Mouse (Mus musculus) liver, embryonic 12.5 days (tissue): ENCODE data around the gene Hdac9. TPM values are rescaled to one million over a fixed set of nuclear protein-coding genes. Genes with fewer than 3 reads are reported as not detected.

Experiments used
- ATAC-seq: fragments of 200-750 bp; cut with Nextera tagmentation; 2 replicates; pipeline ENCODE4 v1.8.0; 2017; ENCODE audit warnings: moderate number of reproducible peaks, mild to moderate bottlenecking, moderate library complexity
- H3K27ac ChIP-seq: fragments of 300-500 bp; sonication (generic); 2 replicates; pipeline ENCODE4 v1.5.1; 2016; ENCODE audit warnings: mild to moderate bottlenecking
- H3K27me3 ChIP-seq: fragments of 300-500 bp; sonication (generic); replicated peaks from 2 replicates; pipeline ENCODE4 v1.6.1; 2016; ENCODE audit warnings: mild to moderate bottlenecking, moderate library complexity
- H3K36me3 ChIP-seq: fragments of 300-500 bp; sonication (generic); 2 replicates; pipeline ENCODE4 v1.6.1; 2016; ENCODE audit warnings: mild to moderate bottlenecking, moderate library complexity
- H3K4me1 ChIP-seq: fragments of 300-500 bp; sonication (generic); 2 replicates; pipeline ENCODE4 v1.6.1; 2016
- H3K4me2 ChIP-seq: fragments of 300-500 bp; sonication (generic); 2 replicates; pipeline ENCODE4 v1.6.1; 2016; ENCODE audit warnings: mild to moderate bottlenecking, moderate library complexity
- H3K4me3 ChIP-seq: fragments of 300-500 bp; sonication (generic); 2 replicates; pipeline ENCODE4 v1.5.1; 2016; ENCODE audit warnings: mild to moderate bottlenecking, moderate library complexity
- H3K9ac ChIP-seq: fragments of 300-500 bp; sonication (generic); 2 replicates; pipeline ENCODE4 v1.6.1; 2016; ENCODE audit warnings: mild to moderate bottlenecking, moderate library complexity
- H3K9me3 ChIP-seq: fragments of 300-500 bp; sonication (generic); replicated peaks from 2 replicates; pipeline ENCODE4 v1.6.1; 2016; ENCODE audit warnings: mild to moderate bottlenecking, moderate library complexity
- WGBS: fragments of 180-500 bp; shearing (Covaris S2); methylation state at CpG from one replicate; pipeline ENCODE4 v1.1.7; 2016; ENCODE audit not compliant: insufficient replicate concordance; 5-methylcytosine and 5-hydroxymethylcytosine counted together
- polyA plus RNA-seq: library from polyadenylated mRNA; unstranded; fragments of >200 nt; fragmentation: Nextera tagmentation; extraction: Ambion mirVana; gene quantifications from 2 replicates; pipeline ENCODE4 v1.2.1, GENCODE M21; 2016

Gene Hdac9
- polyA plus RNA-seq, 1 experiment from 2014 or later, result 1.5 TPM

- Histone ChIP-seq H3K27me3 (no peaks in the 10 kb centered on the region), H3K4me1 (no peaks in the 10 kb centered on the region), H3K36me3 (no peaks in the 10 kb centered on the region), H3K4me2 (no peak overlapping the region), H3K9ac (no peak overlapping the region), H3K4me3 (no peak overlapping the region), H3K9me3 (no peaks in the 10 kb centered on the region), H3K27ac (no peak overlapping the region)
- no peak for ATAC-seq
Observed at GRCm38 (mm10) chr12:34284888-34285287, 632.0 kb downstream of the Hdac9 start.

GRCm38 (mm10) chr12:34284396-34284795 lies 632.5 kb downstream of the Hdac9 start:
- no peaks in the 10 kb centered on the region for H3K36me3 ChIP-seq
- 71% methylated on average over 3 of the region's 3 CpGs for WGBS
- no peak overlapping the region for H3K4me3 ChIP-seq
- H3K4me2 ChIP-seq, result no peak overlapping the region
- H3K9me3 ChIP-seq, result no peaks in the 10 kb centered on the region
- no peaks in the 10 kb centered on the region for H3K4me1 ChIP-seq
- H3K27ac ChIP-seq, result no peak overlapping the region
- no peak overlapping the region for H3K9ac ChIP-seq
- ATAC-seq, result no peak
- H3K27me3 ChIP-seq, result no peaks in the 10 kb centered on the region

- H3K4me1 ChIP-seq, result no peaks in the 10 kb centered on the region
- no peak overlapping the region for H3K9ac ChIP-seq
- 75% methylated on average over 12 of the region's 12 CpGs for WGBS
- no peak overlapping the region for H3K4me2 ChIP-seq
- no peaks in the 10 kb centered on the region for H3K27me3 ChIP-seq
- H3K36me3 ChIP-seq, result no peaks in the 10 kb centered on the region
- no peak overlapping the region for H3K4me3 ChIP-seq
- no peaks in the 10 kb centered on the region for H3K9me3 ChIP-seq
- ATAC-seq, result no peak
- no peak overlapping the region for H3K27ac ChIP-seq
Observed at GRCm38 (mm10) chr12:34278822-34279221, 638.1 kb downstream of the Hdac9 start.

- H3K9me3 ChIP-seq, result no peaks in the 10 kb centered on the region
- H3K27ac ChIP-seq, result no peak overlapping the region
- no peaks in the 10 kb centered on the region for H3K27me3 ChIP-seq
- no peak overlapping the region for H3K4me3 ChIP-seq
- 47% methylated on average over 1 of the region's 1 CpGs for WGBS
- H3K9ac ChIP-seq, result no peak overlapping the region
- no peak overlapping the region for H3K4me2 ChIP-seq
- ATAC-seq, result no peak
- no peaks in the 10 kb centered on the region for H3K4me1 ChIP-seq
- H3K36me3 ChIP-seq, result no peaks in the 10 kb centered on the region
Observed at GRCm38 (mm10) chr12:34273816-34274215, 643.1 kb downstream of the Hdac9 start.

GRCm38 (mm10) chr12:34270096-34270495 lies 646.8 kb downstream of the Hdac9 start:
- Histone ChIP-seq H3K9me3 (no peaks in the 10 kb centered on the region), H3K4me2 (no peak overlapping the region), H3K27ac (no peak overlapping the region), H3K9ac (no peak overlapping the region), H3K27me3 (no peaks in the 10 kb centered on the region), H3K36me3 (no peaks in the 10 kb centered on the region), H3K4me1 (no peaks in the 10 kb centered on the region), H3K4me3 (no peak overlapping the region)
- WGBS, result 66% methylated on average over 6 of the region's 6 CpGs
- no peak for ATAC-seq

GRCm38 (mm10) chr12:34269472-34270040 lies 647.3 kb downstream of the Hdac9 start:
- Histone ChIP-seq H3K9me3 (no peaks in the 10 kb centered on the region), H3K27ac (no peak overlapping the region), H3K27me3 (no peaks in the 10 kb centered on the region), H3K4me3 (no peak overlapping the region), H3K9ac (no peak overlapping the region), H3K4me1 (no peaks in the 10 kb centered on the region), H3K4me2 (no peak overlapping the region), H3K36me3 (no peaks in the 10 kb centered on the region)
- 69% methylated on average over 13 of the region's 13 CpGs for WGBS
- no peak for ATAC-seq

- no peaks in the 10 kb centered on the region for H3K27me3 ChIP-seq
- H3K4me1 ChIP-seq, result no peaks in the 10 kb centered on the region
- ATAC-seq, result no peak
- H3K36me3 ChIP-seq, result no peaks in the 10 kb centered on the region
- H3K4me3 ChIP-seq, result no peak overlapping the region
- H3K9ac ChIP-seq, result no peak overlapping the region
- 66% methylated on average over 4 of the region's 4 CpGs for WGBS
- H3K4me2 ChIP-seq, result no peak overlapping the region
- H3K9me3 ChIP-seq, result no peaks in the 10 kb centered on the region
- no peak overlapping the region for H3K27ac ChIP-seq
Observed at GRCm38 (mm10) chr12:34259651-34260050, 657.2 kb downstream of the Hdac9 start.

- no peaks in the 10 kb centered on the region for H3K9me3 ChIP-seq
- H3K4me3 ChIP-seq, result no peak overlapping the region
- H3K27me3 ChIP-seq, result no peaks in the 10 kb centered on the region
- H3K27ac ChIP-seq, result no peak overlapping the region
- WGBS, result 62% methylated on average over 1 of the region's 1 CpGs
- H3K4me2 ChIP-seq, result no peak overlapping the region
- no peak for ATAC-seq
- H3K36me3 ChIP-seq, result no peaks in the 10 kb centered on the region
- H3K9ac ChIP-seq, result no peak overlapping the region
- no peaks in the 10 kb centered on the region for H3K4me1 ChIP-seq
Observed at GRCm38 (mm10) chr12:34249160-34249559, 667.7 kb downstream of the Hdac9 start.

- WGBS, result 58% methylated on average over 18 of the region's 18 CpGs
- no peak overlapping the region for H3K4me2 ChIP-seq
- no peak for ATAC-seq
- no peak overlapping the region for H3K27ac ChIP-seq
- no peaks in the 10 kb centered on the region for H3K36me3 ChIP-seq
- no peak overlapping the region for H3K4me3 ChIP-seq
- no peaks in the 10 kb centered on the region for H3K9me3 ChIP-seq
- H3K4me1 ChIP-seq, result no peaks in the 10 kb centered on the region
- no peak overlapping the region for H3K9ac ChIP-seq
- H3K27me3 ChIP-seq, result no peaks in the 10 kb centered on the region
Observed at GRCm38 (mm10) chr12:34248193-34249121, 668.4 kb downstream of the Hdac9 start.

- 79% methylated on average over 3 of the region's 3 CpGs for WGBS
- Histone ChIP-seq H3K4me3 (no peak overlapping the region), H3K9ac (no peak overlapping the region), H3K27ac (no peak overlapping the region), H3K4me2 (no peak overlapping the region), H3K4me1 (no peaks in the 10 kb centered on the region), H3K27me3 (no peaks in the 10 kb centered on the region), H3K36me3 (no peaks in the 10 kb centered on the region), H3K9me3 (no peaks in the 10 kb centered on the region)
- no peak for ATAC-seq
Observed at GRCm38 (mm10) chr12:34238796-34239195, 678.1 kb downstream of the Hdac9 start.

- H3K4me1 ChIP-seq, result no peaks in the 10 kb centered on the region
- 56% methylated on average over 4 of the region's 4 CpGs for WGBS
- H3K4me3 ChIP-seq, result no peak overlapping the region
- no peaks in the 10 kb centered on the region for H3K9me3 ChIP-seq
- no peak overlapping the region for H3K9ac ChIP-seq
- no peak overlapping the region for H3K27ac ChIP-seq
- H3K4me2 ChIP-seq, result no peak overlapping the region
- no peaks in the 10 kb centered on the region for H3K36me3 ChIP-seq
- ATAC-seq, result no peak
- no peaks in the 10 kb centered on the region for H3K27me3 ChIP-seq
Observed at GRCm38 (mm10) chr12:34231621-34232150, 685.2 kb downstream of the Hdac9 start.

- no peaks in the 10 kb centered on the region for H3K36me3 ChIP-seq
- no peaks in the 10 kb centered on the region for H3K9me3 ChIP-seq
- 11% methylated on average over 2 of the region's 2 CpGs for WGBS
- H3K4me2 ChIP-seq, result no peak overlapping the region
- no peak for ATAC-seq
- H3K4me1 ChIP-seq, result no peaks in the 10 kb centered on the region
- no peak overlapping the region for H3K9ac ChIP-seq
- H3K4me3 ChIP-seq, result no peak overlapping the region
- H3K27me3 ChIP-seq, result no peaks in the 10 kb centered on the region
- H3K27ac ChIP-seq, result no peak overlapping the region
Observed at GRCm38 (mm10) chr12:34224505-34224904, 692.4 kb downstream of the Hdac9 start.
